Comparison of ENCODE assay signal across 9 mouse cellular contexts in the genomic region with DNA sequence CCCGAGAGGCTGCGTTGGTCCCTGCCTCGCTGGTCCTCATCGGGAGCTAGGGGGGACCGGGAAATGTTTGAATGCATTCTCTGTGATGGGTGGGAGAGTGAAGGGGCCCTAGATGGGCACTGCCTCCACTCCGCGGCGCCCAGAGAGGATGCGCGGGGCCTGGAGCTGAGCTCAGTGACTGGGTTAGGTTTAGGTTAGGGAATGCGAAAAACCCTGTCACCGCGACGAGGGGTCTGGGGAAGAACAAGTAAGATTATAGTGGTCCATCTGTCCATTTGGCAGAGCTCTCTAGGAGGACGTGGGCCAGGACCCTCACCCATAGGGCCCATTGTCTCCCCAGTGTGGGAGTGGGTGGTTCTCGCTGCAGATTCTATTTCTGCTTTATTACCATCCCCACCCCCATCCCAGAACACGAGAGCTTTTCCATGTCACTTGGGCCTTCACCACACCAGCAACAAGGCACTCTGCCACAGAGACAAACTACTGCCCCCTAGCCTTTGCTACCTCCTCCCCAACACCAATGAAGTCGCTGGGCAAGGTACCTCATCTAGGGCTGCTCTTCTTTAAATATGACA. TPM values are rescaled to one million over a fixed set of nuclear protein-coding genes. Genes with fewer than 3 reads are reported as not detected.
A peak's percentile ranks its signal among the peaks of the same experiment; 100 is the strongest.
DNase-seq lines count a peak whose midpoint lies in the region; ATAC-seq lines count a peak whose summit lies in the region.
"Had no signal": no experiment of that assay in that cellular context is flagged by ENCODE, and none has a peak within 500 bp of the region (broad histone marks: within the 10 kb centered on the region; RNA-seq: fewer than 3 reads in every experiment).

No protein-coding gene starts in this region.

- peak overlapping the region; percentile 67 for H3K4me2 ChIP-seq in intestine, embryonic 16.5 days (ENCODE audit: low read depth, low read length)
- H3K4me2 ChIP-seq in midbrain, embryonic 15.5 days, result peak overlapping the region; percentile 92

- H3K27ac ChIP-seq in embryonic facial prominence, embryonic 10.5 days (replicated peaks), result no peak overlapping the region
- H3K27ac ChIP-seq in intestine, embryonic 16.5 days (ENCODE audit: low read length), result no peak overlapping the region
- peak overlapping the region; percentile 90 for H3K27ac ChIP-seq in midbrain, embryonic 15.5 days

- no peak overlapping the region for H3K9ac ChIP-seq in intestine, embryonic 16.5 days (ENCODE audit: low read depth, low read length)
- peak overlapping the region; percentile 84 for H3K9ac ChIP-seq in midbrain, embryonic 15.5 days

- 3% methylated on average over 18 of the region's 18 CpGs for WGBS in embryonic facial prominence, embryonic 10.5 days
- 1% methylated on average over 18 of the region's 18 CpGs for WGBS in intestine, embryonic 16.5 days
- under 1% methylated on average over 18 of the region's 18 CpGs for WGBS in midbrain, embryonic 15.5 days

- H3K27me3 ChIP-seq in embryonic facial prominence, embryonic 10.5 days (replicated peaks; ENCODE audit: low read depth, poor library complexity, severe bottlenecking), result peaks cover 41% of the 10 kb centered on the region
- peaks cover 15% of the 10 kb centered on the region for H3K27me3 ChIP-seq in intestine, embryonic 16.5 days (replicated peaks; ENCODE audit: control insufficient read depth, insufficient read depth, low read length)
- H3K27me3 ChIP-seq in midbrain, embryonic 15.5 days (replicated peaks), result peaks cover 6% of the 10 kb centered on the region; the same call in 1 of the 2 replicates

- peak; percentile 31 for DNase-seq in left cerebral cortex, adult 11 months (ENCODE audit: low spot score)
- DNase-seq in left cerebral cortex, postnatal 10 days (ENCODE audit: extremely low spot score in 1 of 2, low spot score in 2 of 2), result no peak
- DNase-seq in embryonic facial prominence, embryonic 10.5 days (ENCODE audit: low spot score), result no peak
- no peak for DNase-seq in spleen, adult 18-20 months
- no peak for DNase-seq in natural killer cell, adult 2 months (ENCODE audit: low spot score in 2 of 2)
- DNase-seq in thymus, postnatal 25 days, result no peak

- no peaks in the 10 kb centered on the region for H3K9me3 ChIP-seq in embryonic facial prominence, embryonic 10.5 days
- no peaks in the 10 kb centered on the region for H3K9me3 ChIP-seq in intestine, embryonic 16.5 days (ENCODE audit: control insufficient read depth, low read length)
- no peaks in the 10 kb centered on the region for H3K9me3 ChIP-seq in midbrain, embryonic 15.5 days

- intact Hi-C loops in left cerebral cortex, postnatal 10 days (cut with DNase I), result loop anchor here (10.0 kb wide), 1 partner anchor 115 kb away; no protein-coding TSS in a partner anchor

- no peaks in the 10 kb centered on the region for H3K36me3 ChIP-seq in embryonic facial prominence, embryonic 10.5 days (replicated peaks)
- no peaks in the 10 kb centered on the region for H3K36me3 ChIP-seq in intestine, embryonic 16.5 days (ENCODE audit: control insufficient read depth, insufficient read depth, low read length)
- no peaks in the 10 kb centered on the region for H3K36me3 ChIP-seq in midbrain, embryonic 15.5 days (replicated peaks)

- ATAC-seq in intestine, embryonic 16.5 days, result no peak; the same call in 1 of the 2 replicates
- ATAC-seq in midbrain, embryonic 15.5 days (replicated peaks), result peak; percentile 82

- H3K4me3 ChIP-seq in embryonic facial prominence, embryonic 10.5 days, result peak overlapping the region; percentile 58
- peak overlapping the region; percentile 42 for H3K4me3 ChIP-seq in intestine, embryonic 16.5 days (ENCODE audit: low read length)
- H3K4me3 ChIP-seq in midbrain, embryonic 15.5 days, result peak overlapping the region; percentile 64

- H3K4me1 ChIP-seq in embryonic facial prominence, embryonic 10.5 days, result peaks cover 14% of the 10 kb centered on the region
- H3K4me1 ChIP-seq in intestine, embryonic 16.5 days (ENCODE audit: control insufficient read depth, insufficient read depth, low read length), result peaks cover 7% of the 10 kb centered on the region
- peaks cover 45% of the 10 kb centered on the region for H3K4me1 ChIP-seq in midbrain, embryonic 15.5 days

RNA-seq across cellular contexts. Expression of a gene that starts 0.4 kb away (rescaled TPM):
- 10 to 100 TPM; 33.8 to 34.6 TPM for total RNA-seq in left cerebral cortex, postnatal 10 days (2021)
- polyA plus RNA-seq in embryonic facial prominence, embryonic 10.5 days (2016; fragmentation: Nextera tagmentation; extraction: Ambion mirVana), result 0.64 TPM in 2 replicates
- polyA plus RNA-seq in intestine, embryonic 16.5 days (2015; fragmentation: Nextera tagmentation; extraction: Ambion mirVana), result 0.64 and 0.72 TPM in 2 replicates
- polyA plus RNA-seq in midbrain, embryonic 15.5 days (2015; fragmentation: Nextera tagmentation; extraction: Ambion mirVana), result 35.3 and 38.8 TPM in 2 replicates

RNA-seq across cellular contexts. Expression of a gene that starts 19.1 kb away (rescaled TPM):
- total RNA-seq in left cerebral cortex, postnatal 10 days (2021), result not detected
- not detected in 2 replicates for polyA plus RNA-seq in embryonic facial prominence, embryonic 10.5 days (2016; fragmentation: Nextera tagmentation; extraction: Ambion mirVana)
- polyA plus RNA-seq in intestine, embryonic 16.5 days (2015; fragmentation: Nextera tagmentation; extraction: Ambion mirVana), result not detected in 2 replicates
- polyA plus RNA-seq in midbrain, embryonic 15.5 days (2015; fragmentation: Nextera tagmentation; extraction: Ambion mirVana), result 0.14 TPM in 1 of 2 replicates, not detected in the other
- total RNA-seq: left cerebral cortex, postnatal 25 days had no signal

RNA-seq across cellular contexts. Expression of a gene that starts 44.4 kb away (rescaled TPM):
- total RNA-seq in left cerebral cortex, postnatal 10 days (2021), result not detected
- 0.29 TPM in 1 of 2 replicates, not detected in the other for polyA plus RNA-seq in embryonic facial prominence, embryonic 10.5 days (2016; fragmentation: Nextera tagmentation; extraction: Ambion mirVana)
- polyA plus RNA-seq in intestine, embryonic 16.5 days (2015; fragmentation: Nextera tagmentation; extraction: Ambion mirVana), result not detected in 2 replicates
- polyA plus RNA-seq in midbrain, embryonic 15.5 days (2015; fragmentation: Nextera tagmentation; extraction: Ambion mirVana), result 0.19 and 0.22 TPM in 2 replicates
- total RNA-seq: left cerebral cortex, postnatal 25 days had no signal

Comparison
In these comparisons a context has a peak if more than half of its experiments do, and no peak if none do; other contexts are left out.
1. RNA of a gene that starts 0.4 kb away (polyA plus RNA-seq): 35.3 to 38.8 TPM in midbrain, embryonic 15.5 days; 0.64 to 0.72 TPM in intestine, embryonic 16.5 days and 0.64 TPM in embryonic facial prominence, embryonic 10.5 days; every median in the first group is over 10 times any median in the second.
2. Peak in every context shown above with its lines, with median percentiles within 50 percentile points of each other: H3K4me3 ChIP-seq.